Mouse (Mus musculus) T-helper 17 cell (primary cell): ENCODE results near the gene Rbmxl1.
"Not testable (repeated sequence)": the region's sequence is repeated elsewhere in the genome, so short reads cannot be mapped to it uniquely, and the experiment has no call there.

Experiments
- in situ Hi-C, 2 experiments: fragments of 300-600 bp; cut with MboI, MseI; formaldehyde crosslinking; loops; 1 replicate in 1 of 2; 2 replicates in 1 of 2; pipeline ENCODE4 v1.15.1; 2025; ENCODE audit warnings: high pct_unique_total_duplicates in 2 of 2

Gene Rbmxl1

GRCm38 (mm10) chr8:78508719-78509272, at the start of gene Rbmxl1:
Gene Rbmxl1 (minus strand): TSS chr8:78508898.
- in situ Hi-C loops = loop anchor here (10.0 to 25.0 kb wide), 4 partner anchors 316 to 1129 kb away; partner anchors contain the start of genes Lsm6 (in 1 of the 2), Otud4 (in 1 of the 2) and Zfp827 (in 1 of the 2)

DNA sequence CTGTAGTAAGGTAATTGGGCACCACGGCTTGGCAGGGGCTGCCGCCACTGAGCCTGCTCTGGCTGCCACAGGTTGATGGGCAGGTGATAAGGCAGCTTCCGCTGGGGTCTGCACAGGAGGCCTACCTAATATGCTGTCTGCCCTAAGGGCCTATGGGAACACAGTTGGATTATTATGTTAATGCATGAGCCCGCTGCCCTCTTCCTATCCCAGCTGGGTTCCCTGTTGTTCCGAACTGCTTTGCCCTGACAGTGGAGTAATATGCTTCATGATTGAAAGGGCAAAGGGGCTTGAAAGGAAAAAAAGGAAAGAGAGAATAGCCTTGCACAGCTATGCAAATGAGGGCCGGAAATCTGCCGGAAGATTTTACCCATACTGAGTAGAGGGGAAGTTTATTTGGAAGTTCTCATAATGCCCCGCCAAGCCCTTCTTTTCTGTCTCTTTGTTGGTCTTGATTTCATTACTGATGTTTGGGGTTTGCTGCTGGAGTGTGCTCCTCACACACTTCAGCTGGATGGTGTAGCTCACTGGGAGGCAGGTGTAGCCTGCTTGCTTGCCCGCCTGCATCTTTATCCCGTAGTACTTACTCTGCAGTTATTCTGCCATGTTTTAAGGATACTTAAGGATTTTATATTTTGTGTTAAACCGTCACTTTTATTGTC, 48.2 kb upstream of the Rbmxl1 start:
- in situ Hi-C loops = no loop called here

- in situ Hi-C loops = no loop called here
Measured at GRCm38 (mm10) chr8:78555817-78556216, 47.1 kb upstream of the Rbmxl1 start.

- in situ Hi-C loops = no loop called here
Measured at GRCm38 (mm10) chr8:78550752-78551134, 42.0 kb upstream of the Rbmxl1 start.

DNA sequence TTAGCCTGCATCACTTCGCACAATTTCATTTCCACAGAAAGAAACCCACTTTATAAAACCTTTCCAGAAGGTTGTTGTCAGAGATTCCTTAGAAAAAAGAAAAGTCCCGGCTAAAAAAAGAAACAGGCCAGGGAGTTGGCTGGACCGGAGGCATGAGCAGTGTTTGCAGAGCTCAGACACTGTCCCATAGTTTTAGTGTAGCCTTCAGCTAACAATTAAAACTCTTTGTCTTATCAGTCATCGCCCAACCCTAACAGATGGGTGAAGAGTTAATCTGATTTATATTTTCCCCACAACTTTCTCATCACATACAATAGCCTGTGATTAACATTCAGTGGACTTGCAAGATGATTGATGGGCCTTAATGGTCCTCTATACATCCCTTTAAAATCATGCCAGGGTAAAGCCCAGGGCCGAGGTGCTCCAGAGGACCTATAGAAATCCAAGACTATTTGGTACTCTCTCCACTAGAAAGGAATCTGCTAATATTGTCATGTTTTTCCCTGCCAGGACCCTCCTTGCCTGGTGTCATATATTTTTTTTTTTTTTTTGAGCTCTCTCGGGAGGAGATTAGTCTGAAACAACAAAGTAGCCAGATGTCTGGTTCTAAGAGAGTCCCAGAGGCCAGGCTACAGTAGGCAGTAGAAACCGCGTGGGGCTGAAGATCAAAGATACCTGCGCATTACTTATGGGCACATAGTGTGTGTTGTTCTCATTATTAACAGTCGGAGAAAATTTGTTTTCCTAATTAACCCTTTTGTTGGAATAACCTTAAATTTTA, 41.5 kb upstream of the Rbmxl1 start:
- in situ Hi-C loops = no loop called here

DNA sequence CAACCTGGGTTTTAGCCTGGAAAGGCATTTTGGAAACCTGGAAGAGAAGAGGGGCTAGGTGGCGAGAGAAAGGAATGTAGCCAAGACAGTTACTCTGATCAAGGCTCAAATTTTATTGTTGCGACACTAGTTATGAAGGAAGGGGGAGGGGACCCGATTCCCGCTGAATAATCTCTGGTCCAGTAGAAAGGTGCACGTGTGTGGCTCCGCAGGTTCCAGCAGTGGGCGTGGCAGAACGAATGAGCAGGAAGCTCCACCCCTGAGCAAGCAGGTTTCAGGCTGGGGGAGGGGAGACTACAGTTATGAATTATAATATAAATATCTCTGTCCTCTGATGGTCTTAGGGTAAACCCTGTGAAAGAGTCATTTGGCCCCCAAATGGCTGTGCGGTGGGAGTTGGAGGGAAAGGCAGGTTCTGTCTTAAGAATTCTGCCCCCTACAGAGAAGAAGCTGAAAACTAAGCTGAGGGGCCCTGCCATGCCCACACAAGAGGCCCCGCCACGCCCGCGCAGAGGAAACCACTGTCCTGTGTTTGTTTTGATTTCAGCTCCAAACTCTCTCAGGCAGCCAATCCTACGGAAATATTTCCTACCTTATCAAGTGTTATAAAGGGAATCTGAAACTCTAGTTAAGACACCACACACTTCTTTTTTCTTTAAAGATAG, 36.6 kb upstream of the Rbmxl1 start:
- in situ Hi-C loops = not testable (repeated sequence)

GRCm38 (mm10) chr8:78544545-78544944, 35.8 kb upstream of the Rbmxl1 start:
- in situ Hi-C loops = no loop called here

DNA sequence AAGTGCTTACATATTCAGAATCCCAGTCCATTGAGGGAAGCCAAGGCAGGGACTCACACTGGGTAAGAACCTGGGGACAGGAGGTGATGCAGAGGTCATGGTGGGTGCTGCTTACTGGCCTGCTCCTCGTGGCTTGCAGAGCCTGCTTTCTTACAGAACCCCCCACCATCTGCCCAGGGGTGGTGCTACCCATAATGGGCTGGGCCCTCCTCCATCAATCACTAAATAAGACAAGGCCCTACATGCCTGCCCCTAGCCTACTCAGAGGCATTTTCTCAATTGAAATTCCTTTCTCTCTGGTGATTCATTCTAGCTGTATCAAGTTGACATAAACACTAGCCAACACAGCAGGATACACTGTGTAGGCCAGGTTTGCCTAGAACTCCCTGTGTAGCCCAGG, 34.9 kb upstream of the Rbmxl1 start:
- in situ Hi-C loops = no loop called here

DNA sequence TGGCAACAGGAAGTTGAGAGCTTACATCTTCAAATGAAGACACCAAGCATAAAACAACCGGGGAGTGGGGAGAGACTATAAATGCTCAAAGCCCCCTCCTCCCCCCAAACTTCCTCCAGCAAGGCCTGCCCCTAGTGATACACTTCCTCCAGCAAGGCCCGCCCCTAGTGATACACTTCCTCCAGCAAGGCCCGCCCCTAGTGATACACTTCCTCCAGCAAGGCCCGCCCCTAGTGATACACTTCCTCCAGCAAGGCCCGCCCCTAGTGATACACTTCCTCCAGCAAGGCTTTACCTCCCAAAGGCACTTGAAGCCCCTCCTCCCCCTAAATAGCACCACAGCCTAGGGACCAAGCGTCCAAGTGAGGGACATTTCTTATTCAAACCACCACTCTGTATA, 34.0 kb upstream of the Rbmxl1 start:
- in situ Hi-C loops = not testable (repeated sequence)

DNA sequence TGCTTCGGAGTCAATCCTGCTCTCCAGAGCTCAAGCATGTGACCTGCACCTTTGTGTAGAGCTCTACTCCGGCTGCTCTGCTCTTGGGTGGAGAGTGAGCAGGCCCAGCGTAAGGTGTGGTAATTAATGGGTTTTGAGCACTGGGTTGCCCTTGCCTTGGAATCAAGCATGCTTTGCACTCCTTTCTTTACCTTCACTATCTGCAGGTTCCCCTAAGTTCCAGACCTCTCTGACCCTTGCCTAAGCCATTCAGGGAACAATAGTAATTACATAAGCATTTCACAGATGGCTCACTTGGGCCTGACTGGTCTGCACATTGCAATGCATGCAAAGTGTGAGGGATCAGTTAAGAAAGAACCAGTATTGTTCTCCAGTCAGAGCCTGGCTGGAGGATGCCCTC, 29.1 kb upstream of the Rbmxl1 start:
- in situ Hi-C loops = no loop called here

GRCm38 (mm10) chr8:78536716-78537115, 28.0 kb upstream of the Rbmxl1 start:
- in situ Hi-C loops = no loop called here

DNA sequence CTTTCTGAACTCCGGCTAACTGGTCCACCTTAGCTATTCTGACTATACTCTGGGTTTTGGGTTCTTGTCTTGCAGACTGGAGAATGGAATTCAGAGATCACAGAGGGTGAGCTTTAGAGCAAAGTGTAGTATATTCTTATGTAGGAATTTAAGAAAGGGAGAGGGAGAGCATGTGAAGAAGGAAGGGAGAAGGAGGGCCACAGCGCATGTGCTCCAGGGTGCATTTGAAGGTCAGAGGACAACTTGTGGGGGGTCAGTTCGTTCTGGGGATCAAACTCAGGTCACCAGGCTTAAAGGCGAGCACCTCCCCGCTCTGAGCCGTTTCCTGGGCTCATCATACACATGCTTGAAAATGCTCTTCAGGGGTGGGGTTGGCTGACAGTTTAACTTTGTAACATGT, 25.3 kb upstream of the Rbmxl1 start:
- in situ Hi-C loops = no loop called here

DNA sequence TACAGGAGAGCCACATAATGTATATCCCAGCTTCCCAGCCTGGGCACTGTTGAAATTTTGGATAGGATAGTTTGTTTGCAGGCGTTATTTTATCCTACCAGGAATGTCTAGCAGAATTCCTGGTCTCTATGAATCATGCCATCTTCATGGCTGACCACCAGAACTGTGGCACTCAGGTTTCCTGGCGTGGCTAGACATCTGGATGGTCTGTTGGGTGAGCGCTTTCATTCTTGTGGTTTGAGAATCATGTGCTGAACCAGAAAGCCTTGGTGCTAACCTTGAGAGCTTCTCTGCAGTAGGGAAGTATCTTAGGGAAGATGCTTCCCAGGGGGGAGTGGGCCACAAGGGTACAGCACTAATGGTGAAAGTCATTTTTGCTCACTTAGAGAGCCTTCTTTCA, 6.4 kb upstream of the Rbmxl1 start:
- in situ Hi-C loops = loop anchor here (25.0 kb wide), 3 partner anchors 522 to 1122 kb away; partner anchors contain the start of genes Otud4 (in 1 of the 2) and Zfp827 (in 1 of the 2)

- in situ Hi-C loops = loop anchor here (25.0 kb wide), 3 partner anchors 523 to 1123 kb away; partner anchors contain the start of genes Otud4 (in 1 of the 2) and Zfp827 (in 1 of the 2)
Measured at GRCm38 (mm10) chr8:78514706-78515105, 6.0 kb upstream of the Rbmxl1 start.

GRCm38 (mm10) chr8:78513106-78513505, 4.4 kb upstream of the Rbmxl1 start:
- in situ Hi-C loops = loop anchor here (25.0 kb wide), 3 partner anchors 524 to 1124 kb away; partner anchors contain the start of genes Otud4 (in 1 of the 2) and Zfp827 (in 1 of the 2)

DNA sequence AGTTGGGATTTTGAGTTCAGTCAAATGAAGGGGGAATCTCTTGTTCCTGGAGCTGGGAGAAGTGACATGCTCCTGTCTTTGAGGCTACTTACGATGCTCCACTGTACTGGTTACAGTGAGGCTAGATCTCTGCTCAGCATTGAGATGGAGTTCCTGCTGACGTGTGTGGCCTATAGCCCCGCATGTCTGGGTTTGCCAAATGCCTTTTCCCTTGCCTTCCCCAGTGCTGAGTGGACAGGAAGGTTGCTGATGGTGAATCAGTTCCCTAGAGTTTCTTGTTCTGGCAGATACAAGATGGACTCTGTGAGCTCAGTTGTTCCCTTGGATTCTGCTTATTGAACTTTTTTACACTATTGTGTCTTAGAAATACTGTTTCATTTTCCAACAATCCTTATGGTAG, 2.2 kb upstream of the Rbmxl1 start:
- in situ Hi-C loops = loop anchor here (25.0 kb wide), 3 partner anchors 526 to 1126 kb away; partner anchors contain the start of genes Otud4 (in 1 of the 2) and Zfp827 (in 1 of the 2)

- in situ Hi-C loops = loop anchor here (25.0 kb wide), 3 partner anchors 527 to 1127 kb away; partner anchors contain the start of genes Otud4 (in 1 of the 2) and Zfp827 (in 1 of the 2)
Measured at GRCm38 (mm10) chr8:78510094-78510493, 1.4 kb upstream of the Rbmxl1 start.

- in situ Hi-C loops = loop anchor here (10.0 to 25.0 kb wide), 4 partner anchors 315 to 1128 kb away; partner anchors contain the start of genes Lsm6 (in 1 of the 2), Otud4 (in 1 of the 2) and Zfp827 (in 1 of the 2)
Measured at GRCm38 (mm10) chr8:78509273-78510031, 754 bp upstream of the Rbmxl1 start, which contains the start of gene Slc10a7. Gene Slc10a7 (plus strand): TSS chr8:78509346.

GRCm38 (mm10) chr8:78507979-78508718, 549 bp downstream of the Rbmxl1 start:
- in situ Hi-C loops = loop anchor here (10.0 to 25.0 kb wide), 4 partner anchors 317 to 1129 kb away; partner anchors contain the start of genes Lsm6 (in 1 of the 2), Otud4 (in 1 of the 2) and Zfp827 (in 1 of the 2)
